Mouse (Mus musculus) naive thymus-derived CD4-positive, alpha-beta T cell, adult 5 months (primary cell): Measurements from ENCODE around the gene Lingo3. TPM values are rescaled to one million over a fixed set of nuclear protein-coding genes. Genes with fewer than 3 reads are reported as not detected.

ENCODE experiments used
- polyA plus RNA-seq: library from polyadenylated mRNA; unstranded; fragments of 100-300 nt; shearing (Covaris generic); gene quantifications from one replicate; pipeline ENCODE4 v1.2.1, GENCODE M21; 2017

Lingo3 gene
- polyA plus RNA-seq: not detected

DNA sequence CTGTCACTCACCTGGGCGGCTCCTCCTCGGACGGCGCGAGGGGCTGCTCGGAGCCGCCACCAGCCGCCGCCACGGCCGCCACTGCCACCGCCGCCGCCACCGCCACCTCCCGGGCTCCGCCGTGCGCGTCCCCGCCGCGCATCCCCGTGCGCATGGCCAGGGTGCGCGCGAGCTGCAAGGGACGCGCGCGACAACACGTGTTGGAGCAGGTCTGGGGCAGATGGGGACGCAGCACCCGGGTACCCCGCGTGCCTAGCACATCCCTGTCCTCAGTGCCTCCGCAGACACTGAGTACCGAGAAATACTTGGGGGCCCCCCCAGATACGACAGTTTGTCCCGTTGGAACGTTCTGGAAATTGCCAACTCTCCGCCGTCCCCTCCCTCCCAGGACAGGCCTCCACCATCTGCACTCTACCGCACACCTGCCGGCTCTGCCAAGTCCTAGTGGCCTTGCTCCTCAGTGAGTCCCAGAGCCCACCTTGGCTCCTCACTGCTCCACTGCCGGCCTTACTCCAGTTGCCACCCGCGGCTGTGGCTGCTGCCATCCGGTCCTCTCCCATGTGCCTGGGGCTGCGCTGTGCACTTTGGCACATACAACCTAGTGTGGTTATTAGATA lies at the start of gene Lingo3:
Gene Lingo3 (minus strand): TSS at position 109 of the 617 bp plus-strand sequence.

DNA sequence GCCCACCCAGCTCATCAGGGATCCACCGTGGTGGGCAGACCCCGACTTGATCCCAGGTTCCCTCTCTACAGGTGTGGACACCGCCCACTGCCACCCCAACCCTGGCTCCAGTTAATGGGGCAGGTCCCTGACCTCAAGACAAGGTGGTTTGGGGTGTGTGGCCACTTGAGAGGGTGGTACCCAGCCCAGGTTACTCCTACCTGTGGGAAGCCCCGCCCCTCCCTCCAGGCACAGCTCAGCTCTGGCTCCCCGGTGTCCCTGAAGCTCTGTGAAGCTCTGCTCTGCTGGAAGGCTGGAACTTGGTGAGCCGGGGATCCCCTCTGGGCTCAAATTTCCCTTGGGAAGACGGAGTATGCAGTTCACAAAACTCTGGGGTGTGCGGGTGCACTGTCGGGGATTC lies 27.7 kb upstream of the Lingo3 start, which contains the start of gene Tmprss9:
Gene Tmprss9 (plus strand): TSS at position 268 of the 400 bp plus-strand sequence.

DNA sequence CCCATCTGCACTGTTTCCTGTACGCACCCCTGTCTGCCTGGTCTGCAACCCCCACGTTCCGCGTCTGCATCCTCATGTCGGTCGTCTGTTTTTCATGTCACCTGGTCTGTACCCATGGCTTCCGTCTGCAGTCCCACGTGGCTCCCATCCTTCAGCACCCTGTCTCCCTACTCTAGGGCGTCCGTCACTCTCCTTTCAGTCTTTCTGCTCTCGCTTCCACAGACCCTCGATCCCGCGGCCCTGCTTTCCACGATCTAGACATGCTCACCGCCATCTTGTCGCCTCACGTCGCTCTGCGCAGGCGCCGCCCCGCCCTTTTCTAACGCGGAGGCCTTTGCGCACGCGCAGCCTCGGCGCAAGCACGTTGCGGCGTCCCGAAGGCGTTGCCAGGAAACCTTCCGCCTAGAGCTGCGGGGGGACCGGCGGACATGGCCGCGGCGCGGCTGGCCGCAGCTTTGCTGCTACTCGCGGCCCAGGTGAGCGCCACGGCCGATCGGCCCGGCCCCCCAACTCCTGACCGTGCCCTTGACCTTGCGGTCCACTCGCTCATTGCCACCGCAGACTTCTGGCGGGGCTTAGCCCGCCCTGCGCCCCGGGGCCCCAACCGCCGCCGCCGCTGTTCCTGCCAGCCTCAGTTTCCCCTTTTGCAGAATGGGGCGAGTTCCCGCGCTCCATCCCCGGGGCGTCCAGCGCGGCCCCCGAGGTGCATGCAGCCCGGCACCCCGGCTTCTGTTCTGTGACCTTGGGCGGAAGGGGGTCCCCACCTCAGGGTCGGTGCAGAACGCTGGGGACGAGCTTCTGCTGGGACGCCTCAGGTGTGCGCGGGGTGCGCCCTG lies 11.3 kb upstream of the Lingo3 start, which contains the start of the genes Lsm7 and Sppl2b:
Gene Lsm7 (minus strand): TSS at position 297 of the 836 bp plus-strand sequence.
Gene Sppl2b (plus strand): TSS at position 363 of the 836 bp plus-strand sequence.

DNA sequence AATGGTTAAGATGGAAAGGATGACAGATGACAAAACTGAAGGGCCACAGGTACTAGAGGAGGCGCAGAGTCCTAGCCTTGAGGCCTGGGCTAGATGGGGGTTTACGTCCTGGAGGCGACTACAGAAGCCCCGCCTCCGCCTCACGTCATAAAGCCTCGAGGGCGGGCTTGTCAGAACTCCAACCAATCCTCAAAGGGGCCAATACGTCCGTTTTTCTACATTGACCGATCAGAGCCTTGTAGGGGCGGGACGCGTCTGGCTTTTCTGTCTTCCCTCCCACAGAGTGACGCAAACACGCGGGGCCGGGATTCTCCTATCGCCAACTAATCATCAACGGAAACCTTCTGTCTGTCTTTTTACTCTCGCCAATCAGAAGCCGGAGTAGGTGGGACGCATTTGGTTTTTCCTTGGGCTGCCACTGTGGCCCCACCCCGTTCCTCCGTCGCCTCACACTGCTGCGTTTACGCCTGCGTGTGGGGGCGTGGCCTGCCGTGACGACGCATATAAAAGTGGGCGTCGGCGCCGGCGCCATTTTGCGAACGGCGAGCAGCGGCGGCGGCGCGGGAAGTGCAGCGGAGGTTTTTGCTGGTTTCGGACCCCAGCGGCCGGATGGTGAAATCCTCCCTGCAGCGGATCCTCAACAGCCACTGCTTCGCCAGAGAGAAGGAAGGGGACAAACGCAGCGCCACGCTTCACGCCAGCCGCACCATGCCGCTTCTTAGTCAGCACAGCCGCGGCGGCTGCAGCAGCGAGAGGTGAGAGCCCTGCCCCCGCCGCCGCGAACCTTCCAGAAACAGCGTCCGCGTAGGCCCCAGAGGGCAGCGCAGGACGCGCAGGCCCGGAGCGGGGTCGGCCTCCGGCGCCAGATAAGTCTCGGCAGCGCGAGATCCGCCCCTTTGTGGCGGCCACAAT lies 17.4 kb downstream of the Lingo3 start, which contains the start of gene Oaz1:
Gene Oaz1 (plus strand): TSS at position 506 of the 912 bp plus-strand sequence.

DNA sequence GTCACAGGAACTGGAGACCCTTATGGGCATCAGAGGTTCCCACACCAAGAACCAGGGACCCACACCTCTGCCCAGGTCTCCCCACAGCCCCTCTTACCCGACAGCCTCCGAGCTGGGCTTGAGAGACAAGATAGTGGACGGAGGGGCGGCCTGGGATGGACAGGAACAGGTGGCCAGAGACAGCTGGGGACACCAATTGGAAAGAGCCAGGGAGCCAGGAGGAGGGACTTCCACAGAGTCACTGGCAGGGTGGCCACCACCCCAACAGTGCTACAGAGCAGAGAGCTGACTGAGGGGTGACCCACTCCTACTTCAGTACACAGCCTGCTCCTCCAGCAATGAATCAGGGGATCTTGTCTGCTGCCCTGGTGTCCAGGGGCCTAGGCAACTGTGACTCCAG lies 30.5 kb downstream of the Lingo3 start, which contains the start of gene Jsrp1:
Gene Jsrp1 (minus strand): TSS at position 133 of the 400 bp plus-strand sequence.

DNA sequence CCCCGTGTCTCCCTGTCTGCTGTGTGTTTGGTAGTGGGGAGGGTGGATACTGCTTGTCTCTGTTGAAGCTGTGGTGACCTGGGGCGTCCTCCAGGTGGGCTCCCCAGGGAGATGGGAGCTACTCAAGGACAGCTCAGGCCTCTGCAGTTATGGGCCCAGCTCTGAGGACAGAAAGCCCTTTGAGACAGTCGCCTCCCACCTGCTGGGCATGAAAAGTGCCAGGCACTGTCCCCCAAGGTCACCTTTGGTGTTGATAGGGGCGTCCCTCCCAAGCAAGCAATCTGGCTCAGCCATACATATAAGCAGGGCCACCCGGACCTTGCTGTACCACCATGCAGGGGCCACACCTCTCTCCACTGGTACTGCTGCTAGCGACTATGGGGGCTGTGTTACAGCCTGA lies 38.9 kb downstream of the Lingo3 start, which contains the start of gene Amh:
Gene Amh (plus strand): TSS at position 328 of the 400 bp plus-strand sequence.

DNA sequence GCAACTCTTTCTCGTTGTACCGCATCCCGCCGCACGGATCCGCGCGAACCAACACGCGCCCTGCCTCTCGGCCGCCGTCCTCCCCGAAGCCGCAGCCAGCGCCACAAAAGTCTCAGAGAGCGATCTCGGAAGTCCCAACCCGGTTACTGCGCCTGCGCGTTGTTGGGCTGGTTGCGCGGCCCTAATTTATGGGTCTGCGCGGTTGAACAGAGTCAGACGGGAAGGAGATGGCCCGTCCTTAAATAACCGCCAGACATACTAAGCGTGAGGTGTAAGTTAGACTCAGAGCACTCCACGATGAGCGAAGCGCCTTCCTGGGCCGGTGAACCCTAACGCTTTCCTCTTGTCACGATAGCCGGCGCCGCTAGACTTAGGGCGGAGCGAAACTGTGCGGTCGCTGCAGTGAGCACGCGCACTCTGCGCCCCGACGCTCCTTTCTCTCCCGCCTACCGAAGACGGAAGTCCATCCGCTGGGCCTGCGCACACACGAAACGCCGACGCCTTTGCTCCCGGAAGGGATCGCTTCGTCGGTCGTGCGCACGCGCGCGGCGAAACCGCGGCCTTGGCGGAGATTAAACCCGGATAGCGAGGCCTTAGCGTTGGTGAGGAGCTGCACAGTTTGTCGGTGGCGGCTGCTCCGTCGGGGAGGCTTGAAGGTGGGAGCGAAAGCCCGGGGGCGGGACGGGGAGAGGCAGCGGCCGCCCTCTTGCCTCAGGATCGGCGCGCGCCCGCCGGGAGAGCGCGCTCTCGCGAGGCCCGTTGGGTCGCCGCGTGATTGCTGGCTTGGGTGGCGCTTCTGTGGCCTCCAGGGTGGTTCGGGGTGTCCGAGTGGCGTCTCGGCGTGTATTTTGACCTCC lies 45.5 kb downstream of the Lingo3 start, which contains the start of the genes Sf3a2 and Plekhj1:
Gene Sf3a2 (plus strand): TSS at position 49 of the 857 bp plus-strand sequence.
Gene Plekhj1 (minus strand): TSS at position 477 of the 857 bp plus-strand sequence.

Other genes with a start within 250 kb of the Lingo3 start
- 102 TPM for gene Scamp4, start 241.2 kb downstream of the Lingo3 start, polyA plus RNA-seq
- gene Adat3, start 241.2 kb downstream of the Lingo3 start, polyA plus RNA-seq: 6.9 TPM
- 8.5 TPM for gene Gm49322, start 238.0 kb downstream of the Lingo3 start, polyA plus RNA-seq
- 353 TPM for gene Csnk1g2, start 221.2 kb downstream of the Lingo3 start, polyA plus RNA-seq
- gene Btbd2, start 187.0 kb downstream of the Lingo3 start, polyA plus RNA-seq: 22.0 TPM
- gene Mknk2, start 165.9 kb downstream of the Lingo3 start, polyA plus RNA-seq: 190 TPM
- gene Mob3a, start 142.1 kb downstream of the Lingo3 start, polyA plus RNA-seq: 103 TPM
- gene Izumo4, start 141.9 kb downstream of the Lingo3 start, polyA plus RNA-seq: 67.9 TPM
- 79.7 TPM for gene Ap3d1, start 101.8 kb downstream of the Lingo3 start, polyA plus RNA-seq
- gene Dot1l, start 88.8 kb downstream of the Lingo3 start, polyA plus RNA-seq: 39.6 TPM
- gene Sf3a2, start 45.8 kb downstream of the Lingo3 start, polyA plus RNA-seq: 65.0 TPM
- 196 TPM for gene Plekhj1, start 45.4 kb downstream of the Lingo3 start, polyA plus RNA-seq
- not detected for gene Amh, start 38.8 kb downstream of the Lingo3 start, polyA plus RNA-seq
- not detected for gene Jsrp1, start 30.5 kb downstream of the Lingo3 start, polyA plus RNA-seq
- gene Oaz1, start 17.4 kb downstream of the Lingo3 start, polyA plus RNA-seq: 2,215 TPM
- gene Lsm7, start 11.2 kb upstream of the Lingo3 start, polyA plus RNA-seq: 91.1 TPM
- 19.0 TPM for gene Sppl2b, start 11.2 kb upstream of the Lingo3 start, polyA plus RNA-seq
- gene Tmprss9, start 27.8 kb upstream of the Lingo3 start, polyA plus RNA-seq: not detected
- 150 TPM for gene Timm13, start 56.9 kb upstream of the Lingo3 start, polyA plus RNA-seq
- gene Lmnb2, start 74.2 kb upstream of the Lingo3 start, polyA plus RNA-seq: 14.8 TPM
- 43.3 TPM for gene Gadd45b, start 86.0 kb upstream of the Lingo3 start, polyA plus RNA-seq
- gene Gng7, start 170.9 kb upstream of the Lingo3 start, polyA plus RNA-seq: not detected
- gene Diras1, start 181.6 kb upstream of the Lingo3 start, polyA plus RNA-seq: not detected
- 14.7 TPM for gene Slc39a3, start 193.4 kb upstream of the Lingo3 start, polyA plus RNA-seq
- gene Sgta, start 216.1 kb upstream of the Lingo3 start, polyA plus RNA-seq: 68.7 TPM
- gene Thop1, start 226.0 kb upstream of the Lingo3 start, polyA plus RNA-seq: 6.5 TPM